Mouse (Mus musculus) kidney, embryonic 15.5 days (tissue): Measurements from ENCODE around the gene Cenpt. TPM values are rescaled to one million over a fixed set of nuclear protein-coding genes. Genes with fewer than 3 reads are reported as not detected.

Experiments
- ATAC-seq: fragments of 200-750 bp; cut with Nextera tagmentation; replicated peaks from 2 replicates; pipeline ENCODE4 v1.8.0; 2017; ENCODE audit warnings: moderate TSS enrichment; ENCODE audit not compliant: low FRiP score
- H3K27ac ChIP-seq: fragments of 300-500 bp; sonication (generic); 2 replicates; pipeline ENCODE4 v1.5.1; 2015; ENCODE audit warnings: mild to moderate bottlenecking, inconsistent platforms
- H3K27me3 ChIP-seq: fragments of 300-500 bp; sonication (generic); 2 replicates; pipeline ENCODE4 v1.6.1; 2015; ENCODE audit warnings: inconsistent platforms
- H3K36me3 ChIP-seq: fragments of 300-500 bp; sonication (generic); 2 replicates; pipeline ENCODE4 v1.6.1; 2015; ENCODE audit warnings: inconsistent platforms
- H3K4me1 ChIP-seq: fragments of 300-500 bp; sonication (generic); 2 replicates; pipeline ENCODE4 v1.6.1; 2015; ENCODE audit warnings: inconsistent platforms
- H3K4me2 ChIP-seq: fragments of 300-500 bp; sonication (generic); 2 replicates; pipeline ENCODE4 v1.6.1; 2015; ENCODE audit warnings: moderate library complexity, mild to moderate bottlenecking, inconsistent platforms
- H3K4me3 ChIP-seq: fragments of 300-500 bp; sonication (generic); replicated peaks from 2 replicates; pipeline ENCODE4 v1.5.1; 2015; ENCODE audit warnings: mild to moderate bottlenecking, inconsistent platforms
- H3K9ac ChIP-seq: fragments of 300-500 bp; sonication (generic); 2 replicates; pipeline ENCODE4 v1.6.1; 2015; ENCODE audit warnings: mild to moderate bottlenecking, inconsistent platforms
- H3K9me3 ChIP-seq: fragments of 300-500 bp; sonication (generic); replicated peaks from 2 replicates; pipeline ENCODE4 v1.6.1; 2016; ENCODE audit warnings: inconsistent platforms
- WGBS: fragments of 180-500 bp; shearing (Covaris S2); methylation state at CpG from one replicate; pipeline ENCODE4 v1.1.7; 2015; ENCODE audit warnings: mixed read lengths; 5-methylcytosine and 5-hydroxymethylcytosine counted together
- polyA plus RNA-seq: library from polyadenylated mRNA; unstranded; fragments of >200 nt; fragmentation: Nextera tagmentation; extraction: Ambion mirVana; gene quantifications from 2 replicates; pipeline ENCODE4 v1.2.1, GENCODE M21; 2015

The Cenpt gene
- polyA plus RNA-seq, 1 experiment from 2014 or later, result 47.0 TPM

- H3K4me3 ChIP-seq, result no peak overlapping the region
- peak overlapping the region; percentile 63 for H3K27ac ChIP-seq
- peaks cover 18% of the 10 kb centered on the region for H3K36me3 ChIP-seq
- ATAC-seq, result peak; percentile 53; the same call in 1 of the 2 replicates
- 0 out of 2 replicates have a peak overlapping the region, but pooled peaks have one; percentile 2 for H3K4me2 ChIP-seq
- WGBS, result 29% methylated on average over 8 of the region's 8 CpGs
- H3K4me1 ChIP-seq, result peaks cover 17% of the 10 kb centered on the region
- H3K9me3 ChIP-seq, result no peaks in the 10 kb centered on the region
- H3K27me3 ChIP-seq, result no peaks in the 10 kb centered on the region
- H3K9ac ChIP-seq, result no peak overlapping the region
Observed at GRCm38 (mm10) chr8:105799091-105799812, 53.8 kb downstream of the Cenpt start.

- Histone ChIP-seq H3K4me3 (no peak overlapping the region), H3K4me1 (peaks cover 18% of the 10 kb centered on the region), H3K27ac (no peak overlapping the region), H3K9me3 (no peaks in the 10 kb centered on the region), H3K27me3 (no peaks in the 10 kb centered on the region), H3K36me3 (peaks cover 14% of the 10 kb centered on the region), H3K4me2 (no peak overlapping the region), H3K9ac (no peak overlapping the region)
- WGBS, result 89% methylated on average over 5 of the region's 5 CpGs
- ATAC-seq, result no peak
Observed at GRCm38 (mm10) chr8:105798408-105798807, 54.7 kb downstream of the Cenpt start.

DNA sequence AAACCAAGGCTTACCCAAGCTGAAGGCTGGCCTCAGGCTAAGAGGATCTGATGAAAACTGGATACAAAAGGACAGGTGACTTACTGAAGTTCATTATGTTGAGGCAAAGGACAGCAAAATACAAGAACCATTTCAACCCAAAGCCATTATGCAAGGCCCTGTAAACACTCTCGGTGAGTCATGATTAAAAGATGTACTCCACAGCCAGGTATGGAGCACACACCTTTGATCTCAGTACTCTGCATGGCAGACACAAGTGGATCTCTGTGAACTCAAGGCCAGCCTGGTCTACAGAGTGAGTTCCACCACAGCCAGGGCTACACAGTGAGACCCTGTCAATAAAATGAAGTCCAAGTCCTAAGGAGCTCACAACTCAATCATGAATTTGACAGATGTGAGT, 57.3 kb downstream of the Cenpt start:
- no peak overlapping the region for H3K4me3 ChIP-seq
- H3K4me2 ChIP-seq, result no peak overlapping the region
- WGBS, result 80% methylated on average over 1 of the region's 1 CpGs
- H3K27me3 ChIP-seq, result no peaks in the 10 kb centered on the region
- no peak for ATAC-seq
- H3K4me1 ChIP-seq, result peaks cover 20% of the 10 kb centered on the region
- H3K9ac ChIP-seq, result no peak overlapping the region
- H3K36me3 ChIP-seq, result 0 out of 2 replicates have a peak, but pooled peaks cover 9% of the 10 kb centered on the region
- H3K9me3 ChIP-seq, result no peaks in the 10 kb centered on the region
- H3K27ac ChIP-seq, result no peak overlapping the region

Other genes with a start within 250 kb of the Cenpt start
- 33.3 and 39.5 TPM in 2 replicates for gene Ripor1, start 248.0 kb downstream of the Cenpt start, polyA plus RNA-seq
- 134 TPM in 2 replicates for gene Ctcf, start 216.7 kb downstream of the Cenpt start, polyA plus RNA-seq
- 0.83 and 1.1 TPM in 2 replicates for gene Agrp, start 215.9 kb downstream of the Cenpt start, polyA plus RNA-seq
- gene Carmil2, start 167.0 kb downstream of the Cenpt start, polyA plus RNA-seq, result 0.63 and 0.78 TPM in 2 replicates
- 55.3 and 67.2 TPM in 2 replicates for gene Acd, start 152.2 kb downstream of the Cenpt start, polyA plus RNA-seq
- gene Pard6a, start 152.1 kb downstream of the Cenpt start, polyA plus RNA-seq, result 16.9 and 18.0 TPM in 2 replicates
- 0.26 TPM in 1 of 2 replicates, not detected in the other for gene 4933405L10Rik, start 145.6 kb downstream of the Cenpt start, polyA plus RNA-seq
- gene Enkd1, start 145.1 kb downstream of the Cenpt start, polyA plus RNA-seq, result 28.8 and 31.0 TPM in 2 replicates
- gene Gfod2, start 94.6 kb downstream of the Cenpt start, polyA plus RNA-seq, result 21.2 and 23.7 TPM in 2 replicates
- 12.2 and 13.8 TPM in 2 replicates for gene Ranbp10, start 25.9 kb downstream of the Cenpt start, polyA plus RNA-seq
- 0.13 and 0.14 TPM in 2 replicates for gene Tsnaxip1, start 25.5 kb downstream of the Cenpt start, polyA plus RNA-seq
- gene Thap11, start 1.9 kb upstream of the Cenpt start, polyA plus RNA-seq, result 66.9 and 67.5 TPM in 2 replicates
- 283 and 294 TPM in 2 replicates for gene Nutf2, start 7.3 kb upstream of the Cenpt start, polyA plus RNA-seq
- gene Edc4, start 27.6 kb upstream of the Cenpt start, polyA plus RNA-seq, result 47.1 and 51.9 TPM in 2 replicates
- gene Nrn1l, start 40.3 kb upstream of the Cenpt start, polyA plus RNA-seq, result 0.78 and 0.92 TPM in 2 replicates
- gene Pskh1, start 47.2 kb upstream of the Cenpt start, polyA plus RNA-seq, result 36.4 and 41.9 TPM in 2 replicates
- 1.2 and 1.7 TPM in 2 replicates for gene Ctrl, start 80.6 kb upstream of the Cenpt start, polyA plus RNA-seq
- 43.8 and 44.5 TPM in 2 replicates for gene Psmb10, start 85.2 kb upstream of the Cenpt start, polyA plus RNA-seq
- gene Lcat, start 90.1 kb upstream of the Cenpt start, polyA plus RNA-seq, result 1.3 and 2.8 TPM in 2 replicates
- gene Slc12a4, start 112.8 kb upstream of the Cenpt start, polyA plus RNA-seq, result 30.1 and 33.9 TPM in 2 replicates
- not detected in 2 replicates for gene Dpep3, start 126.2 kb upstream of the Cenpt start, polyA plus RNA-seq
- 20.5 and 23.3 TPM in 2 replicates for gene Dus2, start 138.1 kb upstream of the Cenpt start, polyA plus RNA-seq
- 0.18 TPM in 1 of 2 replicates, not detected in the other for gene Dpep2nb, start 152.7 kb upstream of the Cenpt start, polyA plus RNA-seq
- gene Ddx28, start 158.6 kb upstream of the Cenpt start, polyA plus RNA-seq, result 17.0 and 18.9 TPM in 2 replicates
- 6.5 and 7.3 TPM in 2 replicates for gene Nfatc3, start 205.6 kb upstream of the Cenpt start, polyA plus RNA-seq